Mouse (Mus musculus): ENCODE results near the gene Aco2. TPM values are rescaled to one million over a fixed set of nuclear protein-coding genes. Genes with fewer than 3 reads are reported as not detected.

Gene Aco2
- total RNA-seq, 4 experiments from 2014 or later, result 2,119 to 2,448 (median 2,260) TPM

GRCm38 (mm10) chr15:81920546-81921217 is 48.6 kb downstream of the Aco2 start:
- no peak for DNase-seq (ENCODE audit: low spot score)

DNA sequence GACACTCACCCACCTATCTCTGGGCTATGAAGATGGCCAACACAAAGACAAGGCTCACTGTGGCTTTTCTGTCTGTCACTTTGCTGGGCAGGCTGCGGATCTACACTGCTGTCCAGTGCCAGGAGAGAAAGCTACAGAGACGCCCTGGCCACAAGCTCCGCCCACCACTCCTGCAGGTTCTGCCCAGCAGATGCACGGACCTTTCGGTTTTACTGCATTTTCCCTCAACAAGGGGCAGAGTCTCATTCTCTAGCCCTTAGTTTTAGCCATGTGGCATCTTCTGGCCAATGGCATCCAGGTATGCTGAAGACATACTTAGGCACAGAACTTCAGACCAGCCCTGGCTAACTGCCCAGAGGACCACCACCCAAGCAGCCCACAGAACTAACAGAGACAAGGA is 49.1 kb downstream of the Aco2 start:
- no peak for DNase-seq (ENCODE audit: low spot score)

DNA sequence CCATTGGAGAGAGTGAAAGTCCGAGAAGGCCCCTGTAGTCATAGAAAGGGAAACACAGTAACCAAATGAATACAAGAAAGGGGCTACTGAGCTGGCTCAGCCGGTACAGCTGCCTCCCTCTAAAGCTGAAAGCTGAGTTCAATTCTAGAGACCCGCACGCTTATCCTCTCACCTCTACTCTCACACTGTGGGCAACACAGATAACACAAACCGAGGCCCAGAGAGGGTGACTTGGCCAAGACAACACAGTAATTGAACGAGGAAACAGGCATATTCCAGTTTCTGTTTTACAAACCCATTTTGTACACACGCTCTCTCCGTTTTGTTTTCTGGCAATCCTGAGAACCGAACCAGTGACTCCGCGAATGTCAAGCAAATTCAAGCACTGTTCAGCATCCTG is 52.8 kb downstream of the Aco2 start:
- DNase-seq (ENCODE audit: low spot score), result no peak

DNA sequence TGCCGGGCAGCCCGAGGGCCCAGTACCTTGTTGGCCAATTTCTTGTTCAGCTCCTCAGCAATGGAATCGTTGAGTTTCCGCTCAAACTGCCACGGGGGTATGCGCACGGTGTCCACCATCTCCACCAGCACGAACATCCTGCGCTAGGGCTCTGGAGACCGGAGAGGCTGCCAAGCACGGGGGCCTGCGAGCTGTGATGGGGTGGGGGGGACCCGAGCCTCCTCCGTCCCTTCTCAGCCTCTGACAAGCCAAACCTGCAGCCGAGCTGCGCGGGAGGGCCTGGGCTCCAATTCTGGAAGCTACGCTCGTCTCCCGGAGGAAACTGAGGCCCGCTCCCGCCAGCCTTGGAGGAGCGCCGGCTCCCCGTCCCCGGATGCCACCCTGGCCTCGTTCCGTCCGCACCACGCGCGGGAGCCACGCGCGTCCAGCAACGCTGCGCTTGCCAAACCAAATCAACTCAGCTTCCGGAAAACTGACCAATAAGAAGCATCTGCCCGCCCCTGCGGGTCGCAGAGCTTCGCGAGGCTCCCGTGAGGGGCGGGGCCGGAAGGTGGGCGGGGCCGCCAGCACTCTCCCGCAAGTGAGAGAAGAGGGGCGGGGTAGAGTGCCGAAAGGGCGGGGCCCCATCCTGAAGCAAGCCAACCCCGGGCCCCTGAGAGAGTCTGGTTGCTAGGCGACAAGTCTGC is 53.8 kb downstream of the Aco2 start, which contains the start of gene Polr3h:
Polr3h (minus strand) TSS at position 481 of the 686 bp plus-strand sequence.
- peak; percentile 89 for DNase-seq (ENCODE audit: low spot score)

DNA sequence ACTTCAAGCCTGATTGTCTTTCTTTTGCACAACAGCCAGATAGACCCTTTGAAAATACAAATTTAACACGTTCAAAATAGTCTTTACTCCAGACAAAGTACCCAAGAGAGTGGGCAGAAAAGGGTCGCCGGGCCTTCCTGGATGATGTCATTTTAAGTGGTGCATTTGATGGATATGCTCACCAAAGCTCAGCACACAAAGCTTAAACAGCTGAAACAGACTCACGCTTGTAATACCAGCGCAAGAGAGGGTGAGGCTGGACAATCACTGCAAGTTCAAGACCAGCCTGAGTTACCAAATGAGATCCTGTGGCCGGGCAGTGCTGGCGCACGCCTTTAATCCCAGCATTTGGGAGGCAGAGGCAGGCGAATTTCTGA is 54.3 kb downstream of the Aco2 start:
- DNase-seq (ENCODE audit: low spot score), result no peak

DNA sequence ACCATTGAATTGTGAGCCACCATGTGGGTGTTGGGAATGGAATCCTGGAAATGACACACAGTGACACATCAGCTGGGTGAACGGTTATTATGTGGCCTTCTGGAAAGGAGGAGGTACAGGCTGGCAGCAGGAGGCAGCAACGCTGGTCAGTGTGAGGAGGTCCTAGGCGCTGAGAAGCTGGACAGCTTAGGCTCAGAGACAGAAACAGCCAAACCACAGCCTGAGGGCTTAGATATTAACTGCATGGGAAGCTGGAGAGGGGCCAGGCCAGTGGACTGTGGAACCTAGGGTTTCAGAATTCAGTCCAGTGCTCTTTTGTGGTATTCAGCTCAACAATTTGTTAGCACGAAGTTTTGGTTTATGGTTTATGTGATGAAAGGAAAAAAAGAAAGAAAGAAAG is 55.6 kb downstream of the Aco2 start:
- no peak for DNase-seq (ENCODE audit: low spot score)

DNA sequence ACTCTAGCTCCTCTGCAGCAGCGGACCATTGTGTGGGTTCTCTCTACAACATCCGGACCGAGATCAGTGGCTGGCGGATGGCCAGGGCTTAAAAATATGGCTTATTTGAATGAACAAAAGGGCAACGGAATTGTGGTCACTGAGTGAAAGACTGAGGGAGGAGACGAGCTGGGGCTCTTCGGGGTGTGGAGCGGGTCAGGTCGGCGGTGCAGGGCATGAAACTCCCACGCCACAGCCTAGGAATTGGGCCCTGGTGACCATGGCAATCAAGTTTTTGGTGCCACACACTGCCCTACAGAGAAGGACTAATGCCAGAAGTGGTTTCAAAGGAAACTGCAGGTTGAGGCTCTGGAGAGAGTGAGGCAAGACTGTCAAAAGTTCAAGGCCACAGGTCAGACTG is 56.2 kb downstream of the Aco2 start:
- no peak for DNase-seq (ENCODE audit: low spot score)

- DNase-seq (ENCODE audit: low spot score), result no peak
Observed at GRCm38 (mm10) chr15:81932951-81933470, 60.9 kb downstream of the Aco2 start.

- no peak for DNase-seq (ENCODE audit: low spot score)
Observed at GRCm38 (mm10) chr15:81933986-81934385, 61.9 kb downstream of the Aco2 start.

DNA sequence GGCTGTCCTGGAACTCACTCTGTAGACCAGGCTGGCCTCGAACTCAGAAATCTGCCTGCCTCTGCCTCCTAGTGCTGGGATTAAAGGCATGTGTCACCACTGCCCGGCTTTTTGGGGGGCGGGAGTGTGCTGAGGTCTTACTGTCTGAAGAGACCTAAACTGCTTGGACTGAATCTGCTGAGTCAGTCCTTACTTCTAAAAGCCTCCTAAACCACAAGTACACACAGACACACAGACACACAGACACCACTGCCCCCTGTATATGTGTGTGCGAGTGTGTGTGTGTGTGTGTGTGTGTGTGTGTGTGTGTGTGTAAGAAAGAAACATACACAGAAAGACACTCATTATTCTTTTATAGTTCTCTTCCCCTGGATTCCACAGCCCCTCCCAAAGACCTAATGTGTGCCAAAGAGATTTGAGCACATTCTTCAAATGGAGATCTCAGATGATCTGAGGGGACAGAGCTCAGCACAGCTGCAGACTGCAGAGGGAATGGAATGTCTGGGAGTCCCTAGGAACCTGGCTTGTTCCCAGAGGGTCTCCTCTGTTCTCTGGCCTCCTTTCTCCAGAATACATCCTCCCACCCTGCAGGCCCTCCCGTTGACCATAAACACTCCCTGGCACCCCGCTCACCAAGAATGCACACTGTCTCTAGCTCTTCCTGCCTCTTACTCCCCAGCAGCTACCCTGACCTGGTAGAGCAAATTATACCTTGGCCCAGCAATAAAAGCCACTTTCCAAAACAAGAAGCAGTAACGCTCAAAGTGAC is 63.9 kb downstream of the Aco2 start:
- no peak for DNase-seq (ENCODE audit: low spot score)

DNA sequence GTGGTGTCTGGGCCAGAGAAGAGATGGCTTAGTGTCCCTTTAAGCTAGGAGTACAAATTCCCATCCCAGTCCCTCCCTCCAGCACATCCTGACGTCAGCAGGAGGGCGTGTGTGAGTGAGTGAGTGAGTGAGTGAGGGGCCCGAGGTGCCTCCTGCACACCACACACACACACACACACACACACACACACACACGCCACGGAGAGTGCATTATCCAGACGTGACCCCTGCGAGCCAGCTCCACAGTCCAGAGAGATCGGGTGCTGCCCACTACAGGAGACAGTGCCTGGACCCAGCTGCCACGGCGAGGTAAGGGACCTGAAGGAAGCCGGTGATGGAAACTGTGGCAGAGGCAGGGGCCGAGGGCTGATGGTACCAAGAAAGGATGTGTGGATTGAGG is 64.6 kb downstream of the Aco2 start, which contains the start of gene Csdc2:
Csdc2 (plus strand) TSS at position 81 of the 400 bp plus-strand sequence.
- DNase-seq (ENCODE audit: low spot score), result peak; percentile 40

DNA sequence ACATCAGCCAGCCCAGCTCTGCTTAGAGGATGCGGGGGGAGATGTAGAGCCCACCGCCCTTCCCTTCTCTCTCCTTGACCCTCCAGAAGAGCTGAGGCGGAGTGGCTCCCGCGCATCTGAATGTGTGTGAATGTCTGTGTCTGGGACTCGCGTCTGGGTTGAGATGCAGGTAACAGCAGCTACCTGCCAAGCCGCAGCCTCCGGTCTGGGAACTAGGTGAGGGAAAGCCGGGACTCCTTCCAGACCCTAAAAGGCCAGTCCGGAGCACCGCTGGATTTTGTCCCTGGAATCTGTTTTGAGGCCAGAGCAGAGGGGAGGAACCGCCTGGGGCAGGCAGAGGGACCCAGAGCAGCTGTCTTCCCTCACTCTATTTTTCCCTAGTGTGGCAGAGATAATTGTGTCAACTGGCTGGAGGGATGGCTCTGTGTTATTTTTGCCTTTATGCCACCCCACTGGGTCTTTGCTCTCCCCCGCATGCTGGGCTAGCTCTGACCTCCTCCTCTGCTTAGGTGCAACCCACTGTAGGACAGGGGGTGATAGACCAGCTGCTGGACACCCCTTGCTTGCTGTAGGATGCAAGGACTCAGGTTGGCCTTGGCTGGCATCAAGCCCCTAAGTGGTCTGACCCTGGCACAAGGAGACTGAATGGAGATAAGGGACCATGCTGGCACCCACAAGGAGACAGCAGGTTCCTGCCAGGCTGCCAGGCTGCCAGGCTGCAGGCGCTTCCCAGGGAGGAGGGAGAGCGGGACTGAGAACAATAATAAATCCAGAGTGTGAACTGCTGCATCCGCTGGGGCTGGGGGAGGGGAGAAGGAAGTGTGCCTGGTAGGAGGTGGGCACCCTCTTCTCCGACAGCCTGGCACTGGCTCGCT is 65.2 kb downstream of the Aco2 start:
- peak; percentile 54 for DNase-seq (ENCODE audit: low spot score)

- no peak for DNase-seq (ENCODE audit: low spot score)
Observed at GRCm38 (mm10) chr15:81938246-81938645, 66.1 kb downstream of the Aco2 start.

DNA sequence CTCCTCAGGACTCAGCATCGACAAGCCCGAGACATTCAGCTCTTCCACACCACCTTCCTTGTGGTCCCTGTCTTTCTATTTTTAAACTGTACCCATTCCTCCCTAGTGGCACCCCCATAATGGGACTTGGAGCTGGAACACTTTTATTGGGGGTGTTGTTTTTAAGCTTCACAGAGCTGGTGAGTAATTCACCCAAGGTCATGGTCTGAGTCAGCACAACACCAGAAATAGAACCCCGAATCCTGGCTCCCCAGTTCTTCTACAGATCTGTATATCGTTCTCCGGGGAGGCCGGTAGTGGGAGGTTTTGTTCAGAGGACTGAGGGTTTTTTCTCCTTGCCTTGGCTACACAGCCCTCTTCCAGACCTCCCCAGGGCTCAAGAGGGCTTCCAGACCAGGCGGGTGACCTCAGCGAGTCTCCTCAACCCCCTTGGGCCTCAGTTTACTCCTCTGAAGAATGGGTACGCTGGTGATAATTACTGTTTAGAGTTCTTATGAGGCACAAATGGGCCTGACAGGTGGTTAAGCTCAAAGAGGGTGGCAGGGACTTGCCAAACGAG is 67.1 kb downstream of the Aco2 start:
- DNase-seq (ENCODE audit: low spot score), result no peak

DNA sequence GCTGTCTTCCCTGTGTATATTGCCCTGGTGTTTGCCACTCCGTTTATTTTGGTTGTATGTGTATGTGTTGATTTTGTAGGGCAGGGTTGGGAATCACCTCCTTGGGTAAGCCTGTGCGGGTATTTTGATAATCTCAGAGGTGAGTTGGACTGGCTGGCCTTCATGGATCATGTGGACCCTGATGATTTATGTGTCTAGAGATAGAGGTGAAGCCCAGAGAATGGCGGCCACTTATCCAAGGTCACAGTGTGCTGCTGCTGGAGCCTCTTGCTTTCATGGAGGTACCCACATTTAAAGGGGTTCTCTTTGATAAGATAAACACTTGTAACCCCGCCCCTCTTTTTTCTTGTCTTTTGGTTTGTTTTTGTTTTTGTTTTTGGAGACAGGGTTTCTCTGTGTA is 67.7 kb downstream of the Aco2 start:
- no peak for DNase-seq (ENCODE audit: low spot score)

DNA sequence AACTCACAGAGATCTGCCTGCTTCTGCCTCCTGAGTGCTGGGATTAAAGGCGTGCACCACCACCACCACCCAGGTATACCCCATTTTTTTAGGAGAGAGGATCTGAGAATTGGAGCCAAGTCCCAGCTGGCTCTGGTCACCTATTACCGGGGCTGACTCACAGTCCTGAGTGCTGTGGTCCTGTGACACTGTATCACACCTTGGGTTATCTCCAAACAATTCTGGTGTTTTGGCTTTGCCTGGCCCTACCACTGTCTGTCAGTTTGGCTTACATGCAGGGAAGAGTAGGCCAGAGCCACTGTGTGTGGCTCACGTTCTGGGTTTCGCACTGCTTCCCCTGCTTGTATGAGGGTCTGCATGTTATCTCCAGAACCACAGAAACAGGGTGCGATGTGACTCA is 68.1 kb downstream of the Aco2 start:
- no peak for DNase-seq (ENCODE audit: low spot score)

DNA sequence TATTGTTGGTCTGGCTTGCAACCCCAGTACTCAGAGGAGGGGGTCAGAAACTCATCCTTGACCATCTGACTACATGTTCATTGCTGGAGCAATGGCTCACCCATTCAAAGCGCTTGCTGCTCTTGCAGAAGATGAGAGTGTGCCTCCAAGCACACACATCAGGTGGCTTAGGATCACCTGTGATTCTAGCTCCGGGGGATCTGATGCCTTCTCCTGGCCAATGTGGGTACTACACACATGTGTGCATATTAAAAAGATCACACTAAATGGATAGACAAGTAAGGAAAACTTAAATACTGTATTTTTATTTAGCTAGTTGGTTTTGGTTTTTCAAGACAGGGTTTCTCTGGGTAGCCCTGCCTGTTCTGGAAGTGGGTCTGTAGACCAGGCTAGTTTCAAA is 68.9 kb downstream of the Aco2 start:
- no peak for DNase-seq (ENCODE audit: low spot score)

GRCm38 (mm10) chr15:81943176-81943749 is 71.2 kb downstream of the Aco2 start:
- DNase-seq (ENCODE audit: low spot score), result no peak

DNA sequence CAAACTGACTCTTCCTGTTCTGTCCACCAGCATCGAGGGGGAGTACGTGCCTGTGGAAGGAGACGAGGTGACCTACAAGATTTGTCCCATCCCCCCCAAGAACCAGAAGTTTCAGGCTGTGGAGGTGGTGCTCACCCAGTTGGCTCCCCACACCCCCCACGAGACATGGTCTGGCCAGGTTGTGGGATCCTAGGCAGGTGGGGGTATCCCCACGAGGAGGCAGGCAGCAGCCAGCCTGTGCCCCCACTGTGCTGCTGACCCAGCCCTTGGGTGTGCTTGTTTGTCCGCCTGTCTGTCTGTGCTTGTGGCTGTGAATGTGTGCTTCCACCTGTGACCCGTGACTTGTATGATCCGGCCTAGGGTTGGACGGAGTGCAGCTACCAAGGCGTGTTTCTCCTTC is 77.0 kb downstream of the Aco2 start:
- no peak for DNase-seq (ENCODE audit: low spot score)

GRCm38 (mm10) chr15:81949476-81950131 is 77.5 kb downstream of the Aco2 start:
- no peak for DNase-seq (ENCODE audit: low spot score)

All from heart, adult 8-10 months (tissue).